Mouse (Mus musculus): ENCODE data around the gene AB124611. TPM values are rescaled to one million over a fixed set of nuclear protein-coding genes. Genes with fewer than 3 reads are reported as not detected.

The AB124611 gene
- polyA plus RNA-seq (2021; fragmentation: Nextera tagmentation) = 0.28 and 0.41 TPM in 2 replicates
- long read RNA-seq, experiment 1 = 0 reads
- long read RNA-seq, experiment 2 = 0 reads

DNA sequence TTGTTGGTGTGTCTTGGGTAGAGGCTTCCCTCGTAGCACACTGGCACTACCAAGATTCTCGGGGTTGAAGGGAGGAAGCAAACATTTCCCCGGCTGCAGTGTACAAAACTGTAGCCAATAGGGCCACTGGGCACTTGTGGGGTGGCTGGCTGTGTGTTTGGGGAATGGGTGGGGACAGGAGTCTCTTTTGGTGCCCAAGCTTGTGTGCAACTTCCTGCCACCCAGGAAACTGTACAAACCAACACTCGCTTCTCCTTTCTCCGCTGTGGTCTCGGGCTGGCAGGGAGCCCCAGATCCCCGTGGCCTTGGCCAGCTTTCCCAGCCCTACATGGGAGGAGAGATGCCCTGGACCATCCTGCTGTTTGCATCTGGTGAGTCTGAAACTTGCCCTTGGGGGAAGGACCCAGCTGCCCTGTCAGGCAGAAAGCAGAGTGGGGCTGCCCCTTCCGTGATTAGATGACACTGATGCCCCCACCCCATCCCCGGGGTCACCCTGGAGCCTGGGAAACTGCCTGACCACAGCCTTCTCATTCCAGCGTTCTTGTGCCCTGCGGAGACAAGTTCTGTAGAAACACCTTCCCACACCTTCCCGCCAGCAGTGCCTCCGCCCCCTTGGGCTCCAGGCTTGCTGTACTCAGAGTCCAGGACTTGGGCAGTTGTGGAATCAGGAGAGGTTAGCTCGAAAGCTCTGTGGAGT lies at the start of gene AB124611:
Gene AB124611, plus strand, starts transcription at position 240 of the 697 bp plus-strand sequence.

DNA sequence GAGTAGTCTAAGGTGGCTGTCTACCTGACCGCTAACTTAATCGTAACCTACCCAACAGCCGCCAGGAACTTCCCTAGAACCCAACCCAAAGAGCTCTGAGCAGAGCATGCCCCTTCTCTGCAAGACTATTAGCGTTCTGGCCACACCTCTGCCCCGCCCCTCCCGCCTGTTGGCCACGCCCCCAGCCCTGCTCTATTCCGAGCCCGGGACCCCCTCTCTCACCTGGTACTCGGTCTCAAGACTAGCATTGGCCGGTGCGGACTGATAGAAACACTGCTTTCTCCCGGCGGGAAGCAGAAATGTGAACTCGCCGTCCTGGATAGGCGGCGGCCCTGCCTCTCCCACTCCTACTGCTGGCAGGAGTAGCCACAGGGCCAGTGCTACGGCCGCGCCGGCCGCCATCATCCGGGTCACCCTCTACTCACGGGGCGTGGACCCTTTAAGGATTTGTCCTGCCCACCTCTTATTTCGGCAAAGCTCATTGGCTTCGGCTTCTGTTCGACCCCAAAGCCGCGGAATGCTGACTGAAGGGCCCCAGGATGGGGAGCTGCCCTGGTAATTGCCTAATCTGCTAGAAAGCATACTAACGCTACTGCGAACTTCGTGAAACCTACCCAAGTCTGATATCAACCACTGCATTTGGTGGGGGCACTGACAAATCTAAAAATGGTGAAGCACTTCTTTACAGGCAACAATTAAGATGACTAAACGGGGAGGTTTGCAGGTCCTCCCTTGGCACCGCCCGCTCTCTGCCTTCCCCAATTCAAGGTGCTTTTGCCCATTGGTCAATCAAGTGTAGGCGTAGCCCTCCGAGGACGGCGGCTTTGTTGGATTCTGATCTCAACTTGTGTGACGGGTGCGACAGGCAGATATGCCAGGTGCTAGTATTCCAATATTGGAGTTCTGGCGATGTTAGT lies 15.9 kb upstream of the AB124611 start, which contains the start of gene Tmed1:
Gene Tmed1, minus strand, starts transcription at position 481 of the 917 bp plus-strand sequence.

DNA sequence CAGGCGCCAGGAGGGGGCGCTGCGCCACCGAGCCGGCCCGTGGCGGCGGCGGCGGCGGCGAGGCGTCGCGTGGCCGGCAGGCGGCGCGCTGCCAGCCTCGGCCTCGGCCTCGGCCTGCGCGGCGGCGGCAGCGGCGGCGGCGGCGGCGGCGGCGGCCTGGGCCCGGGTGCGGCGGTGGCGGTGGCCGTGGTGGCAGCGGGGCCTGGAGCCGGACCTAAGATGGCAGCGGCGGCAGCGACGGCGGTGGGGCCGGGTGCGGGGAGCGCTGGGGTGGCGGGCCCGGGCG lies 20.8 kb downstream of the AB124611 start, which contains the start of gene Carm1:
Gene Carm1, plus strand, starts transcription at position 106 of the 286 bp plus-strand sequence.

DNA sequence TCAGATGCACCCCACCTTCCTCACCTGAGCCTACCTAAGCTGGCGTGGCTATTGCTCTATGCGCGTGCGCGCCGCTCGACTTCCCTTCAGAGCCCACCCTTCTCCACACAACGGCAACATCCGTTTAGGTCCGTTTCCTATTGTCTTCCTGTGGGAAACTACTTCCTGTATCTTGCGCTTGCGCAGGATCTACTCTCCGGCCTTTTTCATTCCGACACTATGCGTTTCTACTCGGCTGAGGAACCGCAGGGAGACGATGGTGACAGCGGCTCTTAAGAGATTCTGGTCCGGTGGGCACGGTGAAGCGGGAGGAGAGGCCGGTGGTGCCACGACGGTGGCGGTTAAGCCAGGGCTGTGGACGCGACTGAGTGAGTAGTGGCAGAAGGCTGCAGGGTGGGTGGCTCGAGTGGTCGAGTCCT lies 66.7 kb downstream of the AB124611 start, which contains the start of the genes Timm29 and Yipf2:
Gene Timm29, plus strand, starts transcription at position 20 of the 419 bp plus-strand sequence.
Gene Yipf2, minus strand, starts transcription at position 126 of the 419 bp plus-strand sequence.

Small RNA genes lying within 50 kb of the gene (microRNA-seq; reads per million reads assigned to microRNA genes)
- not detected for gene Mir199a-1

Other genes starting within 250 kb of the AB124611 start
- gene Kri1, start 238.2 kb upstream of the AB124611 start, polyA plus RNA-seq (2021; fragmentation: Nextera tagmentation) = 2.3 and 4.6 TPM in 2 replicates
- 98.6 and 114 TPM in 2 replicates for gene Cdkn2d, start 234.8 kb upstream of the AB124611 start, polyA plus RNA-seq (2021; fragmentation: Nextera tagmentation)
- 0.53 and 0.93 TPM in 2 replicates for gene Ap1m2, start 213.8 kb upstream of the AB124611 start, polyA plus RNA-seq (2021; fragmentation: Nextera tagmentation)
- gene Slc44a2, start 205.5 kb upstream of the AB124611 start, polyA plus RNA-seq (2021; fragmentation: Nextera tagmentation) = 18.0 and 18.1 TPM in 2 replicates
- 102 and 148 TPM in 2 replicates for gene Ilf3, start 158.3 kb upstream of the AB124611 start, polyA plus RNA-seq (2021; fragmentation: Nextera tagmentation)
- 19.7 and 20.8 TPM in 2 replicates for gene Qtrt1, start 114.3 kb upstream of the AB124611 start, polyA plus RNA-seq (2021; fragmentation: Nextera tagmentation)
- gene Dnm2, start 101.3 kb upstream of the AB124611 start, polyA plus RNA-seq (2021; fragmentation: Nextera tagmentation) = 23.4 and 27.0 TPM in 2 replicates
- 32.1 and 34.7 TPM in 2 replicates for gene Tmed1, start 15.9 kb upstream of the AB124611 start, polyA plus RNA-seq (2021; fragmentation: Nextera tagmentation)
- 6.5 and 7.8 TPM in 2 replicates for gene Carm1, start 20.7 kb downstream of the AB124611 start, polyA plus RNA-seq (2021; fragmentation: Nextera tagmentation)
- gene Timm29, start 66.5 kb downstream of the AB124611 start, polyA plus RNA-seq (2021; fragmentation: Nextera tagmentation) = 39.3 and 42.6 TPM in 2 replicates
- gene Yipf2, start 66.7 kb downstream of the AB124611 start, polyA plus RNA-seq (2021; fragmentation: Nextera tagmentation) = 15.1 and 15.9 TPM in 2 replicates
- 28.6 and 29.2 TPM in 2 replicates for gene Smarca4, start 90.0 kb downstream of the AB124611 start, polyA plus RNA-seq (2021; fragmentation: Nextera tagmentation)
- gene Ldlr, start 197.3 kb downstream of the AB124611 start, polyA plus RNA-seq (2021; fragmentation: Nextera tagmentation) = 3.0 and 4.8 TPM in 2 replicates
- gene Spc24, start 234.1 kb downstream of the AB124611 start, polyA plus RNA-seq (2021; fragmentation: Nextera tagmentation) = 2.6 and 3.9 TPM in 2 replicates